Mouse (Mus musculus) midbrain, embryonic 14.5 days (tissue): ENCODE data around the gene Hrct1. TPM values are rescaled to one million over a fixed set of nuclear protein-coding genes. Genes with fewer than 3 reads are reported as not detected.

Experiments
- polyA plus RNA-seq: library from polyadenylated mRNA; unstranded; fragments of >200 nt; fragmentation: Nextera tagmentation; extraction: Ambion mirVana; gene quantifications from 2 replicates; pipeline ENCODE4 v1.2.1, GENCODE M21; 2014

Hrct1 gene
- polyA plus RNA-seq, 1 experiment from 2014 or later, result 0.20 TPM

Other genes starting within 250 kb of the Hrct1 start
- gene Sit1, start 243.5 kb upstream of the Hrct1 start, polyA plus RNA-seq, result not detected in 2 replicates
- 68.1 and 80.6 TPM in 2 replicates for gene Ccdc107, start 234.3 kb upstream of the Hrct1 start, polyA plus RNA-seq
- gene Arhgef39, start 227.5 kb upstream of the Hrct1 start, polyA plus RNA-seq, result 5.0 and 6.0 TPM in 2 replicates
- gene Car9, start 220.2 kb upstream of the Hrct1 start, polyA plus RNA-seq, result 0.30 TPM in 1 of 2 replicates, not detected in the other
- gene Tpm2, start 203.4 kb upstream of the Hrct1 start, polyA plus RNA-seq, result 3.6 and 10.8 TPM in 2 replicates
- 80.9 and 82.8 TPM in 2 replicates for gene Creb3, start 164.9 kb upstream of the Hrct1 start, polyA plus RNA-seq
- gene Tln1, start 164.5 kb upstream of the Hrct1 start, polyA plus RNA-seq, result 60.3 and 65.5 TPM in 2 replicates
- 27.2 and 28.5 TPM in 2 replicates for gene Rgp1, start 148.5 kb upstream of the Hrct1 start, polyA plus RNA-seq
- gene Gba2, start 148.3 kb upstream of the Hrct1 start, polyA plus RNA-seq, result 50.5 and 53.4 TPM in 2 replicates
- 2.1 TPM in 2 replicates for gene Msmp, start 142.7 kb upstream of the Hrct1 start, polyA plus RNA-seq
- gene Npr2, start 95.3 kb upstream of the Hrct1 start, polyA plus RNA-seq, result 15.1 and 16.2 TPM in 2 replicates
- 5.1 and 5.8 TPM in 2 replicates for gene Spag8, start 73.6 kb upstream of the Hrct1 start, polyA plus RNA-seq
- 68.8 and 81.3 TPM in 2 replicates for gene Hint2, start 70.7 kb upstream of the Hrct1 start, polyA plus RNA-seq
- 11.2 and 13.3 TPM in 2 replicates for gene Tmem8b, start 58.2 kb upstream of the Hrct1 start, polyA plus RNA-seq
- 2.7 and 2.9 TPM in 2 replicates for gene Fam221b, start 58.0 kb upstream of the Hrct1 start, polyA plus RNA-seq
- gene Olfr70, start 26.4 kb upstream of the Hrct1 start, polyA plus RNA-seq, result not detected in 2 replicates
- gene Olfr71, start 16.9 kb upstream of the Hrct1 start, polyA plus RNA-seq, result 0.16 TPM in 1 of 2 replicates, not detected in the other
- gene Spaar, start 2.8 kb downstream of the Hrct1 start, polyA plus RNA-seq, result not detected in 2 replicates
- not detected in 2 replicates for gene Olfr159, start 43.8 kb downstream of the Hrct1 start, polyA plus RNA-seq
- gene Olfr156, start 96.7 kb downstream of the Hrct1 start, polyA plus RNA-seq, result not detected in 2 replicates
- not detected in 2 replicates for gene Olfr157, start 113.0 kb downstream of the Hrct1 start, polyA plus RNA-seq
- not detected in 2 replicates for gene Olfr155, start 124.4 kb downstream of the Hrct1 start, polyA plus RNA-seq
- gene Reck, start 148.3 kb downstream of the Hrct1 start, polyA plus RNA-seq, result 4.4 and 6.8 TPM in 2 replicates
- gene Glipr2, start 230.2 kb downstream of the Hrct1 start, polyA plus RNA-seq, result 27.0 and 31.8 TPM in 2 replicates